Mouse (Mus musculus): Measurements from ENCODE around the gene Nsdhl. TPM values are rescaled to one million over a fixed set of nuclear protein-coding genes. Genes with fewer than 3 reads are reported as not detected.

The Nsdhl gene
- polyA plus RNA-seq, 1 experiment from 2014 or later: 36.8 TPM

DNA sequence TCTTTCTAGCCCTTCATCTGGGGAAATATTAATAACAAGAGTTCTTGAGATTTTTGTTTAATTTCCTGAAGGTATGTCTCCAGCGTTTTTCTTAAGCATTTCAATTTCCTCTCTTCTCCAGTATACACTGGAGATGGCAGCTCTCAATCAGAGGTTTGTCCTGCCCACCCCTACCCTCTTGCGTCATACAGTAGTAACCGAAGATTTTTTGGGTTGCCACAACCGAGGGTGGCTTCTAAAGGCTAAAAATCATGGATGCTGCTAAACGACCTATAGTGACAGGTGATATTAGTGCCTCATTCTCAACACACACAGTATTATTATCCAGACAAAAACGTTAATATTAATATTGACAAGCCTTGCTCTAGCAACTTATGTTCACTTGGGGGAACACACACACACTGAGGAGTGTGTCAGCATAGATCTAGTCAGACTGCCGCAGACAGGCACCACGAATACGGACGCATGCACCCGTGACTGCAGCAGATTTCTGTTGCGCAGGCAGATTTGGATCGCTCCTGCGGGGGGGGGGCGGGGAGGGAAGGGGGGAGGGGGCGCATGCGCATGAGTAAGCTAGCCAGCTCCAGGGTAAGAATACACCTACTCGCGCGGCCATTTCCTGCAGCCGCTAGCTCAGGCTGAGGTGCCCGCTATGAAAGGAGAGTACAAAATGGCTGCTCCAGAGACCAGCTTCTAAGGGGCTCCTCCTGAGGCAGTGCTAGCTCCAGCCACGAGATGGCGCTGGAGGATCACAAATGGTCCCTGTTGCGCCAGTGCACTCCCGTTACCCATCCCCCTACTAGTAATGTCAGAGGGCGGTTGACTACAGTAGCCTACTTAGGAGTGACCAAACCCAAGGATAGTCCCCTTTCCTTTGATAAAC, 89.5 kb downstream of the Nsdhl start:
- peak overlapping the region; percentile 29; the same call in 1 of the 2 replicates for H3K9ac ChIP-seq
- WGBS: 22% methylated on average over 25 of the region's 27 CpGs

More for the DNA sequence above, 89.5 kb downstream of the Nsdhl start:
- Histone ChIP-seq H3K36me3 (replicated peaks) (no peaks in the 10 kb centered on the region), H3K27ac (0 out of 2 replicates have a peak overlapping the region, but pooled peaks have one; percentile 25), H3K9me3 (no peaks in the 10 kb centered on the region), H3K4me2 (peak overlapping the region; percentile 46), H3K27me3 (no peaks in the 10 kb centered on the region), H3K4me1 (no peaks in the 10 kb centered on the region), H3K4me3 (replicated peaks) (peak overlapping the region; percentile 35)
- peak; percentile 99 for ATAC-seq (ENCODE audit: low FRiP score)

MicroRNA genes within 50 kb of the gene (microRNA counts, 519-probe panel; counts per million panel counts)
- microRNA mmu-miR-2137: not detected

Small RNA genes lying within 50 kb of the gene (microRNA-seq; reads per million reads assigned to microRNA genes)
- 11.2 reads per million, percentile 28 among the genes with 10 or more reads in this experiment for gene Mir2137

Other genes with a start within 250 kb of the Nsdhl start
- gene Gabrq, start 93.4 kb upstream of the Nsdhl start, polyA plus RNA-seq (2016; fragmentation: Nextera tagmentation; extraction: Ambion mirVana): 2.0 and 2.7 TPM in 2 replicates
- gene Cetn2, start 146 bp upstream of the Nsdhl start, polyA plus RNA-seq (2016; fragmentation: Nextera tagmentation; extraction: Ambion mirVana): 103 and 107 TPM in 2 replicates
- gene Zfp185, start 68.8 kb downstream of the Nsdhl start, polyA plus RNA-seq (2016; fragmentation: Nextera tagmentation; extraction: Ambion mirVana): 2.4 and 3.3 TPM in 2 replicates
- not detected in 2 replicates for gene Pnma5, start 118.5 kb downstream of the Nsdhl start, polyA plus RNA-seq (2016; fragmentation: Nextera tagmentation; extraction: Ambion mirVana)
- gene Pnma3, start 146.2 kb downstream of the Nsdhl start, polyA plus RNA-seq (2016; fragmentation: Nextera tagmentation; extraction: Ambion mirVana): 0.99 and 1.0 TPM in 2 replicates
- gene Xlr4a, start 163.9 kb downstream of the Nsdhl start, polyA plus RNA-seq (2016; fragmentation: Nextera tagmentation; extraction: Ambion mirVana): 0.18 and 0.72 TPM in 2 replicates
- gene Xlr3a, start 178.5 kb downstream of the Nsdhl start, polyA plus RNA-seq (2016; fragmentation: Nextera tagmentation; extraction: Ambion mirVana): 2.7 and 3.3 TPM in 2 replicates
- gene Gm14685, start 198.5 kb downstream of the Nsdhl start, polyA plus RNA-seq (2016; fragmentation: Nextera tagmentation; extraction: Ambion mirVana): 0.31 TPM in 1 of 2 replicates, not detected in the other
- not detected in 2 replicates for gene Xlr5b, start 230.2 kb downstream of the Nsdhl start, polyA plus RNA-seq (2016; fragmentation: Nextera tagmentation; extraction: Ambion mirVana)
- 0.45 TPM in 1 of 2 replicates, not detected in the other for gene DXBay18, start 230.9 kb downstream of the Nsdhl start, polyA plus RNA-seq (2016; fragmentation: Nextera tagmentation; extraction: Ambion mirVana)